Mouse (Mus musculus) heart, postnatal 0 days (tissue): ENCODE results near the gene Tmem204. TPM values are rescaled to one million over a fixed set of nuclear protein-coding genes. Genes with fewer than 3 reads are reported as not detected.

Experiments
- ATAC-seq: fragments of 200-750 bp; cut with Nextera tagmentation; 2 replicates; pipeline ENCODE4 v1.8.0; 2017; ENCODE audit warnings: low read depth, moderate number of reproducible peaks, moderate library complexity; ENCODE audit not compliant: insufficient read depth
- DNase-seq: peaks from one replicate; pipeline ENCODE4 v3.0.0-alpha.2; 2016; ENCODE audit warnings: low spot score
- H3K27ac ChIP-seq: fragments of 300-500 bp; sonication (generic); 2 replicates; pipeline ENCODE4 v1.5.1; 2014; ENCODE audit warnings: low read depth, mild to moderate bottlenecking
- H3K27me3 ChIP-seq: fragments of 300-500 bp; sonication (generic); 2 replicates; pipeline ENCODE4 v1.6.1; 2014; ENCODE audit warnings: low read length, mixed read lengths; ENCODE audit not compliant: control insufficient read depth, insufficient read depth
- H3K36me3 ChIP-seq: fragments of 300-500 bp; sonication (generic); replicated peaks from 2 replicates; pipeline ENCODE4 v1.6.1; 2014; ENCODE audit warnings: low read length, mixed read lengths; ENCODE audit not compliant: control insufficient read depth, insufficient read depth
- H3K4me1 ChIP-seq: fragments of 300-500 bp; sonication (generic); 2 replicates; pipeline ENCODE4 v1.6.1; 2014; ENCODE audit warnings: antibody characterized with exemption; ENCODE audit not compliant: control insufficient read depth, insufficient read depth
- H3K4me2 ChIP-seq: fragments of 300-500 bp; sonication (generic); 2 replicates; pipeline ENCODE4 v1.6.1; 2014; ENCODE audit warnings: low read depth, mild to moderate bottlenecking, low read length, moderate library complexity
- H3K4me3 ChIP-seq: fragments of 300-500 bp; sonication (generic); 2 replicates; pipeline ENCODE4 v1.5.1; 2014; ENCODE audit warnings: low read depth, low read length
- H3K9ac ChIP-seq: fragments of 300-500 bp; sonication (generic); replicated peaks from 2 replicates; pipeline ENCODE4 v1.6.1; 2014; ENCODE audit warnings: low read depth, low read length, mixed read lengths
- H3K9me3 ChIP-seq: fragments of 300-500 bp; sonication (generic); replicated peaks from 2 replicates; pipeline ENCODE4 v1.6.1; 2016; ENCODE audit warnings: low read length; ENCODE audit not compliant: control insufficient read depth
- CTCF ChIP-seq: IDR thresholded peaks from 2 replicates; pipeline ENCODE4 v1.5.1; 2016; ENCODE audit warnings: antibody characterized with exemption, control low read depth, low read depth
- EP300 ChIP-seq: IDR thresholded peaks from 2 replicates; pipeline ENCODE4 v1.6.1; 2016; ENCODE audit warnings: antibody characterized with exemption, low read depth
- WGBS: fragments of 180-500 bp; shearing (Covaris S2); extraction: QIAGEN DNeasy Blood & Tissue Kit; methylation state at CpG from one replicate; pipeline ENCODE4 v1.1.7; 2014; 5-methylcytosine and 5-hydroxymethylcytosine counted together
- polyA plus RNA-seq: library from polyadenylated mRNA; unstranded; fragments of >200 nt; fragmentation: Nextera tagmentation; extraction: Ambion mirVana; gene quantifications from 2 replicates; pipeline ENCODE4 v1.2.1, GENCODE M21; 2015
- total RNA-seq: library from RNA; depleted of rRNA; stranded (reverse); fragments of >200 nt; gene quantifications from 2 replicates; pipeline ENCODE4 v1.2.3, GENCODE M21; 2014; ENCODE audit warnings: low replicate concordance

Gene Tmem204
- total and polyA plus RNA-seq, 2 experiments from 2014 or later: 27.9 to 56.4 TPM

- 83% methylated on average over 4 of the region's 4 CpGs for WGBS
- Histone ChIP-seq H3K9ac (no peak overlapping the region), H3K27ac (peak overlapping the region; percentile 11), H3K4me1 (no peaks in the 10 kb centered on the region), H3K27me3 (no peaks in the 10 kb centered on the region), H3K4me2 (no peak overlapping the region), H3K9me3 (no peaks in the 10 kb centered on the region), H3K36me3 (peaks cover 11% of the 10 kb centered on the region; the same call in 1 of the 2 replicates), H3K4me3 (no peak overlapping the region)
- DNase-seq: no peak
- no peak for ATAC-seq
- TF ChIP-seq CTCF (no peak), EP300 (no peak)
Measured at GRCm38 (mm10) chr17:25045281-25045680, 38.1 kb downstream of the Tmem204 start.

- WGBS: 56% methylated on average over 7 of the region's 7 CpGs
- Histone ChIP-seq H3K27ac (peak overlapping the region; percentile 11; the same call in 1 of the 2 replicates), H3K36me3 (peaks cover 11% of the 10 kb centered on the region; the same call in 1 of the 2 replicates), H3K9ac (no peak overlapping the region), H3K4me1 (no peaks in the 10 kb centered on the region), H3K4me3 (no peak overlapping the region), H3K27me3 (no peaks in the 10 kb centered on the region), H3K4me2 (no peak overlapping the region), H3K9me3 (no peaks in the 10 kb centered on the region)
- TF ChIP-seq EP300 (no peak), CTCF (no peak)
- ATAC-seq: no peak
- no peak for DNase-seq
Measured at GRCm38 (mm10) chr17:25044879-25045278, 38.5 kb downstream of the Tmem204 start.

GRCm38 (mm10) chr17:25036183-25036582 is 47.2 kb downstream of the Tmem204 start:
- WGBS: 62% methylated on average over 4 of the region's 4 CpGs
- peaks cover 37% of the 10 kb centered on the region for H3K36me3 ChIP-seq
- ATAC-seq (no peak), DNase-seq (no peak)
- no peak overlapping the region for H3K4me3 ChIP-seq
- H3K9me3 ChIP-seq: no peaks in the 10 kb centered on the region
- no peaks in the 10 kb centered on the region for H3K27me3 ChIP-seq
- H3K9ac ChIP-seq: no peak overlapping the region
- TF ChIP-seq EP300 (no peak), CTCF (peak; percentile 46)
- H3K27ac ChIP-seq: no peak overlapping the region
- H3K4me1 ChIP-seq: no peaks in the 10 kb centered on the region
- H3K4me2 ChIP-seq: no peak overlapping the region

- peaks cover 14% of the 10 kb centered on the region; the same call in 1 of the 2 replicates for H3K36me3 ChIP-seq
- WGBS: under 1% methylated on average over 55 of the region's 55 CpGs
Measured at GRCm38 (mm10) chr17:25016292-25017132, 66.9 kb downstream of the Tmem204 start.

GRCm38 (mm10) chr17:25015655-25016291 is 67.6 kb downstream of the Tmem204 start, which contains the start of the genes Cramp1l and Ift140:
Cramp1l (minus strand) TSS chr17:25015788.
Ift140 (plus strand) TSS chr17:25016085.
- Histone ChIP-seq H3K9ac (peak within 1 kb of the TSS; percentile 96), H3K4me1 (peaks cover 9% of the 10 kb centered on the region), H3K4me3 (peak within 1 kb of the TSS; percentile 76), H3K27me3 (no peaks in the 10 kb centered on the region), H3K9me3 (no peaks in the 10 kb centered on the region), H3K4me2 (peak within 1 kb of the TSS; percentile 88), H3K36me3 (peaks cover 21% of the 10 kb centered on the region), H3K27ac (peak within 1 kb of the TSS; percentile 88)
- TF ChIP-seq EP300 (peak; percentile 82; the same call in 1 of the 2 replicates), CTCF (no peak)
- under 1% methylated on average over 61 of the region's 62 CpGs for WGBS
- DNase-seq (peak; percentile 98), ATAC-seq (peak; percentile 96)

More at GRCm38 (mm10) chr17:25016292-25017132, 66.9 kb downstream of the Tmem204 start:
- Histone ChIP-seq H3K4me3 (peak overlapping the region; percentile 76), H3K9ac (peak overlapping the region; percentile 59), H3K4me1 (peaks cover 9% of the 10 kb centered on the region), H3K27me3 (no peaks in the 10 kb centered on the region), H3K27ac (peak overlapping the region; percentile 73), H3K9me3 (no peaks in the 10 kb centered on the region), H3K4me2 (peak overlapping the region; percentile 88)
- TF ChIP-seq EP300 (no peak), CTCF (peak; percentile 40)
- peak; percentile 82 for ATAC-seq
- peak; percentile 76 for DNase-seq
